Mouse (Mus musculus) limb, embryonic 13.5 days (tissue): ENCODE data around the gene Cryge. TPM values are rescaled to one million over a fixed set of nuclear protein-coding genes. Genes with fewer than 3 reads are reported as not detected.

Source experiments
- ATAC-seq: fragments of 200-750 bp; cut with Nextera tagmentation; 2 replicates; pipeline ENCODE4 v1.8.0; 2017; ENCODE audit warnings: low read depth, moderate number of reproducible peaks, moderate TSS enrichment; ENCODE audit not compliant: low FRiP score
- H3K27ac ChIP-seq: fragments of 300-500 bp; sonication (generic); 2 replicates; pipeline ENCODE4 v1.5.1; 2015; ENCODE audit warnings: inconsistent platforms, mild to moderate bottlenecking, moderate library complexity
- H3K27me3 ChIP-seq: fragments of 300-500 bp; sonication (generic); 2 replicates; pipeline ENCODE4 v1.6.1; 2015; ENCODE audit warnings: mild to moderate bottlenecking, inconsistent platforms
- H3K36me3 ChIP-seq: fragments of 300-500 bp; sonication (generic); 2 replicates; pipeline ENCODE4 v1.6.1; 2015; ENCODE audit warnings: inconsistent platforms, mild to moderate bottlenecking, moderate library complexity
- H3K4me1 ChIP-seq: fragments of 300-500 bp; sonication (generic); 2 replicates; pipeline ENCODE4 v1.6.1; 2015; ENCODE audit warnings: inconsistent platforms
- H3K4me2 ChIP-seq: fragments of 300-500 bp; sonication (generic); replicated peaks from 2 replicates; pipeline ENCODE4 v1.6.1; 2015; ENCODE audit warnings: inconsistent platforms, mild to moderate bottlenecking, moderate library complexity
- H3K4me3 ChIP-seq: fragments of 300-500 bp; sonication (generic); 2 replicates; pipeline ENCODE4 v1.5.1; 2015; ENCODE audit warnings: moderate library complexity, mild to moderate bottlenecking, inconsistent platforms
- H3K9ac ChIP-seq: fragments of 300-500 bp; sonication (generic); 2 replicates; pipeline ENCODE4 v1.6.1; 2015; ENCODE audit warnings: mild to moderate bottlenecking, inconsistent platforms
- H3K9me3 ChIP-seq: fragments of 300-500 bp; sonication (generic); 2 replicates; pipeline ENCODE4 v1.6.1; 2016; ENCODE audit warnings: inconsistent platforms
- WGBS: fragments of 180-500 bp; shearing (Covaris S2); methylation state at CpG from one replicate; pipeline ENCODE4 v1.1.7; 2015; 5-methylcytosine and 5-hydroxymethylcytosine counted together
- polyA plus RNA-seq: library from polyadenylated mRNA; unstranded; fragments of >200 nt; fragmentation: Nextera tagmentation; extraction: Ambion mirVana; gene quantifications from 2 replicates; pipeline ENCODE4 v1.2.1, GENCODE M21; 2015

Gene Cryge
- polyA plus RNA-seq, 1 experiment from 2014 or later = not detected

DNA sequence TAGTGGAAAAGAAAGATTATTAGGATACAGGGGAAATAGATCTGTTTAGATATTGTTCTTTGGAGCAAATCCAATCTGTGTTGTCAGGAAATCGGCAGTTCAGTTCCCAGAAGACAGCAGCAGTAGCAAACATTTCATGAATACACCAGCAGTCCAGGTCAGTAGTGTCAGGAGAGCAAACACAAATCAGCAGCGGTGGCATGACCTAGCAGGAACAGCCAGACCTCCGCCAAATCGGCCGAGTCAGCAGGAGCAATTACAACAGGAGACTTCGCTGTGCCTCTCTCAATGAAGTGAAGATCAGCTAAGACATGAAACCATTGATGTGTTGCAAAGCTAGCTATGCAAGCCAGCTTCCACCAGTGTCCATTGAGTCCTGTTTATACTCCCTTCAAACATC lies 45.4 kb downstream of the Cryge start:
- 0 out of 2 replicates have a peak, but pooled peaks cover 3% of the 10 kb centered on the region for H3K4me1 ChIP-seq
- no peak overlapping the region for H3K27ac ChIP-seq
- no peaks in the 10 kb centered on the region for H3K36me3 ChIP-seq
- no peak overlapping the region for H3K4me3 ChIP-seq
- no peak overlapping the region for H3K4me2 ChIP-seq
- 90% methylated on average over 6 of the region's 6 CpGs for WGBS
- no peak for ATAC-seq
- peaks cover 3% of the 10 kb centered on the region; the same call in 1 of the 2 replicates for H3K9me3 ChIP-seq
- H3K9ac ChIP-seq = no peak overlapping the region
- no peaks in the 10 kb centered on the region for H3K27me3 ChIP-seq

DNA sequence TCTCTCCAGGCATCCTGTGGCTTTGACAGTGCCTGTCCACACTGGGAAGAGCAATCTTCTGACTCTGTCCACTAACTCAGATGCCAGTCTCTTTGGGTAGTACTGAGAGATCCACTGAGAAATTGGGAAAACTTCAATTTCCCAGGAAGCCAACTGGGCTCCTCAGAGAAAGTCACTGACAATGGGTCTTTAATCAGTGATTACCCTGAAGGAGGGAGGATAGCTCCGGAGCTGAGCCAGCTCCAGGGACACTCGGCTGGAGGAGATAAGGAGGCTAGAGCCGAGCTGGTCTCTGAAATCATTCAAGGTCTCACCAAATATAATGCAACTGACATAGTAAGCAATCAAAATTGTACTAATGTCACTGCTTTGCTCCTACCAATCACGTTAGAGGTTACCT lies 46.4 kb downstream of the Cryge start:
- WGBS = 83% methylated on average over 4 of the region's 4 CpGs
- Histone ChIP-seq H3K4me2 (no peak overlapping the region), H3K4me3 (no peak overlapping the region), H3K9me3 (peaks cover 3% of the 10 kb centered on the region; the same call in 1 of the 2 replicates), H3K36me3 (no peaks in the 10 kb centered on the region), H3K27ac (no peak overlapping the region), H3K4me1 (0 out of 2 replicates have a peak, but pooled peaks cover 3% of the 10 kb centered on the region), H3K27me3 (no peaks in the 10 kb centered on the region), H3K9ac (no peak overlapping the region)
- ATAC-seq = no peak

Other genes starting within 250 kb of the Cryge start
- 7.3 and 9.5 TPM in 2 replicates for gene Plekhm3, start 94.3 kb downstream of the Cryge start, polyA plus RNA-seq
- 0.27 and 0.36 TPM in 2 replicates for gene Akr1cl, start 18.4 kb downstream of the Cryge start, polyA plus RNA-seq
- gene Crygd, start 12.3 kb upstream of the Cryge start, polyA plus RNA-seq = not detected in 2 replicates
- not detected in 2 replicates for gene Crygc, start 22.5 kb upstream of the Cryge start, polyA plus RNA-seq
- gene Crygb, start 31.1 kb upstream of the Cryge start, polyA plus RNA-seq = 0.33 TPM in 1 of 2 replicates, not detected in the other
- gene Cryga, start 52.2 kb upstream of the Cryge start, polyA plus RNA-seq = not detected in 2 replicates
- gene Gm28845, start 68.4 kb upstream of the Cryge start, polyA plus RNA-seq = not detected in 2 replicates
- gene D630023F18Rik, start 72.1 kb upstream of the Cryge start, polyA plus RNA-seq = 0.13 and 0.33 TPM in 2 replicates
- 132 and 146 TPM in 2 replicates for gene Idh1, start 135.4 kb upstream of the Cryge start, polyA plus RNA-seq
- 11.9 and 14.2 TPM in 2 replicates for gene Pikfyve, start 135.5 kb upstream of the Cryge start, polyA plus RNA-seq
- gene Pth2r, start 230.9 kb upstream of the Cryge start, polyA plus RNA-seq = 0.15 and 0.18 TPM in 2 replicates